Mouse (Mus musculus): Measurements from ENCODE around the gene Bex4.
A peak's percentile ranks its signal among the peaks of the same experiment; 100 is the strongest.
"Not testable (repeated sequence)": the region's sequence is repeated elsewhere in the genome, so short reads cannot be mapped to it uniquely, and the experiment has no call there.

Gene Bex4

DNA sequence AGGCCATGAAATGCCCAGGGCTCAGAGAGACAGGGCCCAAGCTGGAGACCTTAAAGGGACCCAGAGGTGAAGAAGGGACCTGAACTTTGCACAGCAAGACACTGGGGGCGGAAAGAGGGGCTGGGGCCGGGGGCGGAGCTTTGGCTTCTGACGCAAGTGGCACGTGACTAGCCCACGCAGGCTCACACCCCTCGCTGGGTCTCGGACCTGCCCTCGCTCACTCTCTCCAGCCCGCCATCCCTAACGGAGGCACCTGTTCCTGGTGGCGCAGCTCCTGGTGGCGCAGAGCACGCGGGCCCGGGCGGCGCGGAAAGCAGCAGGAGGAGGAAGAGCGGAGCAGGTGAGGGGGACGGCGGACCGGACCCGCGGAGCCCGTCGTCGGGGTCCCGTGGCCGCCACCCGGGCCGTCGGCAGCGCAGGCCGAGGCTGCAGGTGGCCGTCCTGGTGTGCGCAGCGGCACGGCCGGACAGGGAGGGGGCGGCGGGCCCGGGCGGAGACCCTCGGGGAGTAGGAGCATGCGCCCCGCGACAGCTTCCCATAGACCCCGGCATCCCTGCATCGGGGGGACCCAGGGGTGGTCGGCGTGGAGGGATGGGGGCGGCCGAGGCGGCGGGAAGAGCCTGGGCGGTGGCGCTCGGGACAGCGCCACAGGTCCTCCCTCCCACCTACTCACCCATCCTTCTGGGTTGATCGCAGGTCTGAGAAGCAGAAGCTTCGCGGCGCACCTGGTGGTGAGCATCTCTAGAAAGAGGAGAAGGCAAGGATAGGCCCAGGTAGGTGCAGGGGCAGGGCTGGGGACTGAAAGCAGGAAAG lies at the start of gene Bex4:
TSS of gene Bex4 (plus strand) at position 170 of the 813 bp plus-strand sequence.
- not testable (repeated sequence) for DNase-seq

DNA sequence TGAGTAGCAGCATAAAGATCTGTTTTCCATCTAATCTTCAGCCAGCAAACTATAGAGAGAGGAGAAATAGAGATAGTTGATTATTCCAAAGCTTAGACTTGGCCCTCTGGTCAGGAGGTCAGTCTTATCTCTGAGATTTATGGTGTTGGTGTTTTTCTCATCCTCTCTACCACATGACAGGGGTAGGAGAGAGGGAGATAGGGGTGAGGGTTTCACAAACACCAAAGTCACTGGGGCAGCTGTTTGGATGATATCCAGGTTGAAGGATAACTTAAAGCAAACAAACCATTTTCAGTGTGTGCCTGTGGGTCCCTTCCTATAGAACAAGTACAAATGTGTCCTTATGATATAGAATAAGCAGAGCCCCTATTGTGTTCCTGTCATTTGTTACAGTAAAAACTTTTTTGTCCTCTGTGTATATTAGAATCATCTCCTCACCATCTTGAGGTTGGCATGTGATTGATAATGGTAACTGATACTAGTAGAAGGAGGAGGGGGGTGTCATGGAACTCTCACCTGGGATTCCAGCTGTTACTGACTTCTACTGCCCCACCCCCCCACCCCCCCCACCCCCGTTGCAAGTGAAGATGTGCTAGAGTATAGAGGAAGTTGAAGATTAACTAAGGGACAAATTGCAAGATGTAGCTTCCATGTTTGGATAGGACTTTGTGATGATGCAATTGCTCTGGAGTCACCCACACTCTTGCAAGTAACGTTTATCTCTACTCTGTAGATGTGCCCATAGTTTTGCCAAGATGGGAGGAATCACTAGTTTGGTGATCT lies 46.1 kb upstream of the Bex4 start:
- no peak for DNase-seq

DNA sequence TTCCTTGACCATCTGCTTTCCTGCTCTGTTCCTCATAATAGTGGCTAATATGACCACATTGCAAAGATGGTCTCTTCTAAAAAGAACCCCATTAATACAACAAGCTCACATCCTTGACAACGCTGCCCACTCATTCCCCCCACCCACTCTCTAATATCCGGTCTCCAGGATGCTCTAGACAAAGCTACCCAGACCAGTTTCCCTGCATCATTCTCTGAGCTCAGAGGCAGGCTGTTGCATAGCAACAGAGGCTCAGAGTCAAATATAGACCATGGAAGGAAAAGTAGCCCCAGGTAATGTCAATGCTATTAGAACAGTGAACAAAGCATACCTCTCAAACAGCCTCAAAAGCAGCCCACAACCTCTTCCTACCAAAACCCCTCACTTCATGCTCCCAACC lies 44.4 kb upstream of the Bex4 start:
- DNase-seq = peak; percentile 34

DNA sequence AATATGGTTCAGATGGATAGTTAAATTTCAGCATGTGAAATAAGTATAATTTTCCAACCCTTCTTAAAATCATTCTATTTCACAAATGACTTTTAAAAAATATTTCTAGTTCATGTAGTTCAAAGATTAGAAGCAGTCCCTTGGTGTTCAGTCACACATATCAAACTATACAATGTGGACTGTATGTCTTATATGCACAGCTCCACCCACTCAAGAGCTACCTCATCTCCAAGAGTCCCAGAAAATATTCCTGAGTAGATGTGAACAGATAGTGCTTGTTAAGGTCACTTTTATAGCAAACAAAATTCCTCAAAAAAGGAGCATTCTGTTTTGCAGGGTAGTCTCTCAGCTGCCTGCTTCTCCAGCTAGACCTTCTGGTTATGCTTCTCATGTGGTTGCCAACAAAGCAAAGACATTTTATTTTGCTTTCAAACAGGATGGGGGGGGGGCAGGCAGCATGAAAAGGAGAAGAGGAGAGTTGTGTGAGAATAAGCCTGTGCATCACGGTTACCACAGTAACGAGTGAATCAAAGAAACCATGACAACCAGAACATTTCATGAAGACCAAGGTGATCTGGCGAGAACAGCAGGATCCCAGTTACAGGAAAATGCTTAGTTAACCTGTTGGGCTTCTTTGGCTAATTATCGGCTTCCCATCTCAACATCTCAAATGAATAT lies 34.6 kb upstream of the Bex4 start:
- DNase-seq = no peak

DNA sequence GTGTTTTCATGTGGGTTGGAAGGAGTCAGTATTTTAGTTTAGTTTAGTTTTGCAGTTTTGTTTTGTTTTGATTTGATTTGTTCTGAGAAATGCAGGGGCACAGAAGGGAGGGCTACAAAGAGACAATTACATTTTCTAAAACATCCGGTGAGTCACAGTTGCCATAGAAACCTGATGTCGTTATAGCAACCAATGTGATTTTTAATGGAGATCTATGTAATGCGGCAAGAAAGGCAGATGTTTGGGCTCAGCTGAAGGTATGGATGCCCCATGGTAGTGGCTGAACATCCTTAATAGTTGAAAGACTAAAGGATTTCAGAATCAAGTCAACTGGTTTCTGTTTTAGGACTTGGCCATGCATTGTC lies 34.1 kb upstream of the Bex4 start:
- no peak for DNase-seq

DNA sequence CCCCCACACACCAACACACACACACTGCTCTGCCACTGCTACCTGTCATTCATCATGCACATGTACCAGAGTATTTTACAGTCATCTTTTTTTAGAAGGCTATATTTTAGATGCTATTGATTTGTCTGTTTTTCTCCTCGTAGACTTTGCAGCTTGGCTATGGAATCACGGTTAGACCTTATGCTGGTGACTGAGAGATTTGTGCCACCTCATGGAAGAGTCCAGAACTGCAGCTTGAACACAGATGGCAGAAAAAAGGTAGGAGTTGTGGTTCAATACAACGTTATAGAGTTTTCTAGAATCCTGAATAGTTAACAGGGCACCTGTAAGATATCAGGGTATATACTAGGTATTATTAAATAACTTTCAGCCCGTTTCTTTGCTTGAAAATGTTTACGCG lies 30.9 kb upstream of the Bex4 start:
- peak; percentile 65 for DNase-seq

DNA sequence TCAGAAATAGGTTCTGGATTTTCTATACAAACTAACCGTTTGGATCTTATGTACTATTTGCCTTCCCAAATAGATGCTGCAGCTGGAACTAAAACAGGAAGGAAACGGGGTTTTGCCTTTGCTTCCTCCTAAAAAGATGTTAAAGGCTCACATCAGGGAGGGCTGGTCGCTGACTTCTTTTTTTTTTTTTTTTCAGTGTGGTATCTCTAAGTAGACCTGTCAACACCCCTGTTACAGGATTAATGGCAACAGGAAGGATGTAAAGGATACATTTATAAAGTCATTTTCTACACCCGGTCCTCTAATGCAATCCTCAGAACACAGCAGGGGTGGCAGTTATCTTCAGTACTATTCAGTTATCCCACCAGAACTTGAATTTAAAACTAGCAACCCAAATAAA lies 23.8 kb upstream of the Bex4 start:
- DNase-seq = no peak

DNA sequence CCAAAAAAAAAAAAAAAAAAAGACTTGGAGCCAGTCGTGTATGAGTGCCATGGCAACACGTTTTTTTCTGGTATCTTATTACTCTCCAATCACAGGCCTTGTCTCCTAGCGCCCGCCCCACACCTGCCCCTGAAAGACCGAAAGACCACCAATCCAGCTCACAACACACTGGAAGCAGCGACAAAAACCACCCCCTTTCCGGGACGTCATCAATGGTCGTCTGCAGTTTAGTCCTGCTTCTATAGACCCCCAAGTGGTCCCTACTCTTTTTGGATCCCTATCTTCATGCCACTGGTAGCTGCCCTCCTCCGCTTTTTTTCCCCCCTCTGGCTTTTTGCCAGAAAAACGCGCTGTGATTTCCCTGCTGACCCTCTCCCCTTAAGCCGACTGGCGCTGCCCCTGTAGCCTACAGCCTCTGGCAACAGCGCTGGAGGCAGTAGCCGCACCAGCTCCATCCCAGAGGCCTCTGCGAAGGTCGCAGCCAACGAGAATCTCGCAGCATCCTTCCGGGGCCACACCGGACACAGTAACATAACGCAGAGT lies 23.3 kb upstream of the Bex4 start:
- peak; percentile 90 for DNase-seq

DNA sequence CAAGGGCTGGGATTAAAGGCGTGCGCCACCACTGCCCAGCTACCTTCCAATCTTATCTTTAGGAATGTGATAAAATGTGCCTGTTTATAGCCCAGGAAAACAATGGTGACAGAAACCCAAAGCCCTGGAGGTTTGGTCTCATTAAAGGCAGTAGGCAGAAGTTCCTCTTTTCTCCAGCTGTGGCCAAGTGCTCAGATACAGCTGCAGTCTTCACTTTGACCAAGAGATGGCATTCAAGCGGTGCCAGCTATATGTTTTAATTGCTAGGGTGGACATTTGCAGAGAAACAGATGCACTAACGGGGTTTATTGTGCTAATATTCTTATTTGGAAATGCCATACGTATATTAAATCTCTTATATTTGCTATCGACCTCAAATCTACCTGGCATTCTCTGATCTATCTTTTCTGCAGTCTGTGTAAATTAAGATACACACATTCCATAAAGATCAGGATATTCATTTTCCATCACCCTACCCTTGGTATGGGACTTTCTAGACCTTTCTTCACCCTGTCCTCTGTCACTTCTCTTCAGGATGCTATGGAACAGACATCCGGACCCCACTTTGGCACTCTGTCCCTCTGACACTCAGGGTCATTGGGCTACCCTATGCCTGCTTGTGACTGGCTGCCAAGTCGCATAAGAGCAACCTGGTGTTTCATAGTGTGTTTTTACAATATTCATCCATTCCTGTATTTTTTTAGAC lies 11.6 kb upstream of the Bex4 start:
- DNase-seq = peak; percentile 14

DNA sequence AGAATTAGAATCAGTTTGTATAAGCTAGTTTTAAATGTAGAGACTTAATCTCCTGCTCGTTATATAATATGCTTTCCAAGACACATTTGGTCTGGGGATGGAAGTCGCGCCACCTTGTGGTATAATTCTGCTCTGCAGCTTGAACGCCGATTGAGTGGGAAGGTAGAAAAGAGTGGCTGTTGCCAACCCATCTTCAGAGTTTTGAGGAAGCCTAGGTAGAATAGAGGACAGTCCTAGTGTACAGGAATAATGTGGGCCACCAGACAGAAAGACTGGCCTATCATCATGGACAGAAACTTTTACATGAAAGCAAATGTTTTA lies 11.1 kb upstream of the Bex4 start:
- peak; percentile 59 for DNase-seq

DNA sequence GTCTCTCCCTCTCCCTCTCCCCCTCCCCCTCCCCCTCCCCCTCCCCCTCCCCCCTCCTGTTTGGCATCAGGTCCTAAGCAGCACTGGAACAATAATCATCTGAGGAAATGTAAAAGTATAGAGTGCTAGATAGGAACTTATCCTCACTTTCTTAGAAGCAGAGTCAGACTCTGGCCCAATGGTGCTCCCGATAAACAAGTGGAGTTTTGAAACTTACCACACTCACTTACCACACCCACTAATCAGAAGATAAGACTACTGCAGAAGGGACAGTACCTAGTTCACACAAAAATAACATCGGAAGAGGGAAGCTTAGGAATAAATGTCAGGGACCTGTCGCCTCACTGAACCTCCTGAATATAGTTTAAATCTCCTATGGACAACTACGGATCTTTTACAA lies 3.2 kb upstream of the Bex4 start:
- no peak for DNase-seq

DNA sequence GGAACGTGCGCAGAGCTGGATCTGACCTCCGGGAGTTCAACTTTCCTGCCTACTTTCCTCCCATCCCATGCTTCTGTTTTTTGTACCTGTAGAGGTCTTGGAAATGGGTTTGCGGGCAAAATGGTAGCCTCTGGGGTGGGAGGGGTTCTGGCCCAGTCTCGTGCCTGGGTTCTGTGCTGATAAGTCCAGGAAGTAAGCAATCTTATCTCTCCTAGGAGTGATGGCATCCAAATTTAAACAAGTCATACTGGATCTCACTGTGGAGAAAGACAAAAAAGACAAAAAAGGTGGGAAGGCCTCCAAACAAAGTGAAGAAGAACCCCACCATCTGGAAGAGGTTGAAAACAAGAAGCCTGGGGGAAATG lies 826 bp downstream of the Bex4 start:
- not testable (repeated sequence) for DNase-seq

DNA sequence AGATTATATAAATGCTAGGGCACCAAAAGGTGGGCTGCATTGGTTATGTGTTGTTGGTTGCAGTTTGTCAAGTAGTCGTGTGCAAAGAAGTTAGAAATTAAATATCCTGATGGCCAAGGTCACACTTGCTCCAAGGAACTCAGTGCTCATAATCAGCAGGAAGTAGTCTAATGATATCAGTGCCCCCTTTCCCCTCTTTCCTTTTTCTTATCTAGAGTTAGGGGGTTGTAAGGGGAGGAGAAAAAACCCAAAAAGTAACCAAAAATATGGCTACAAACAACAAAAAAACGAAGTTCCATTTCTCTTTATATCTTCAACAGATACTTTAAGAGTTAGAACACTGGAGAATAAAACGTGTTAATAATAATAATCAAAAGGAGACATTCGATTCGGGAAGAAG lies 2.6 kb downstream of the Bex4 start:
- DNase-seq = no peak

DNA sequence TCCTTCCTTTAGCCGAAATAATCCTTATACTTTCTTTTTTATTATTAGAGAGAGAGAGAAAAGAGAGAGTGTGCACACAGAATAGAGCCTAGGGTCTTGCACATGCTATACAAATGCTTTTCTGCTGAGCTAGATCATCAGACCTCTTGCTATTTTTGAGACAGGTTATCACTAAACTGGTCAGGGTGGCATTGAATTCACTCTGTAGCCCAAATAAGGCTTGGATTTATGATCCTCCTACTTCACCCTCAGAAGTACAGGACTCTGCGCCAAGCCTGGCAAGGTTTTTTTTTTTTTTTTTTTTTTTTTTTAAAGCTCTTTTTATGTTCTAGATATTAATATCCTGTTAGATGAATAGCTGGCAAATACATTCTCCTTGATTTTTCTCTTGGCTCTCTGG lies 4.9 kb downstream of the Bex4 start:
- no peak for DNase-seq

DNA sequence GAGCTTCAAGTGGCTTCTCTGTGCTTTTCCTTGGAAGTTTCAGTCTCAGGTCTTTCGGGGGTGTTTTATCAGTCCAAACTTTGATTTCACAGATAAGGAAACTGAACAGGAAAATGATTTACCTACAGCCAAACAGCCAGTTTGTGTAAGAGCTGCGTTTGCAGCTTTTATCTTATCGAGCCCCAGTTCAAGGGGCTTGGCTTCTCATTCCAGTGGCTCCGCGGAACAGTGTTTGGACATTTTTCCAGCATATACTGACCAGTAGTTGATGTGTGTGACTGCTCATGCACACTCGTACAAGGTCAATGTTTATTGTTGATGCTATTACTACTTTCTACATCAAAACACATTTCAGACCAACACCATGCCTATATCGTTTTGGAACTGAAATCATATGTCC lies 5.4 kb downstream of the Bex4 start:
- no peak for DNase-seq

DNA sequence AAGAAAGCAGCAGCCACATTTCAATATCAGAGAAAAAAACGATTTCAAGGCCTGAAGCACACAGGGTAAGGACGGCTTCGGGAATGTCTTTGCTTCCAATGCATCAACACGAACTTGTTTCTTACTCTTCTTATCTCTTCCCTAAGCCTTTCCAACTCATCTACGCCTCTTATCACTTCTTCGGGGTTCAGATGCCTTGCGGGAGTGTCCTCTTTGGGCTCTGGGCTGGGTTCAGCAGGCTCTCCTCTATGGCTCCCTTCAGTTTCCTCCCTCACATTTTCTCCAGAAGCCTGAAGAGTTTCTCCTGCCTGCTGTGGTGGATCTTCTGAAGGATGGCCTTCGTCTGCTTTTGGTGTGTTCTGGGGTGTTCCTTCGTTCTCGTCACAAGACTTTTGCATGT lies 31.8 kb downstream of the Bex4 start:
- DNase-seq = no peak

DNA sequence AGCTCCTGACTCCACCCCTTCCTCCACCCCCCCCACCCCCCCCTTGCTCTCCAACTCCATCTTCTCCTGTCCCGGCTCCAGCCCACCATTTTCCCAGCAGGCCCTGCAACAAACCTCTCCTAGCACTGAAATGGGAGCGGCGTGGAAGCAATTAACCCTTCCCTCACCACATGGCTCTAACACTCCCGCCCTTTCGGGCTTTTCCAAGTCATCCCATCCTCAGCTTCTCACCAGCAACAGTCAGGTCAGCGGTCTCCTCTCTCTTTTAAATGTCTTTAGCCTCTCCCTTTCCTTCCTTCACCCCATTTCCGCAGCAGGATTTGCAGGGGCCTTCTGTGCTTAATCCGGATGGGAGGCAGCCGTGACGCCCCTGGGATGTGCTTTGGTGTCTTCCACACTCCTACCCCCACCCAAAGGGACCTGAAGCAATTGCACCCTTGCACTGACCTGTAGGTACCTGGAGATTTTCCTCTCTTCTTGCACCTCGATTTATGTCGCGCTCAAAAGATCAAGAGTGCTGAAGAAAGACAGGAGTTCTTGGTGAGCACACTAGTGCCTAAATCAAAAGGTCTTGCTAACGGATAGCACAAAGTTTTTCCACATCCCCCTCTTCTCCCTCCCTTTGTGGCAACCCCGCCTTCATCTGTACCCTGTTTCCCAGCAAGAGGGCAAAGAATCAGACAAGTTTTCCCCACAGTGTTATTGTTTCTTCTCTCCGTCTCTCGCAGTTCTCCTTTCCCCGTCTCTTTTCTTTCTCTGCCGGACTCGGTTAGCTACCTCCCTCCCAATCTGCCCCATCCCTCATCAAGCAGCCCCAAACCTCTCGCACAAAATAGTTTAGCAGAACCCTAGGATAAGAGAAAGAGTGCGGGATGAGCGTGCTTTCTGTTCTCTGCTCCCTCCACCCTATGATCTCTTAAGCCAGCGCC lies 32.7 kb downstream of the Bex4 start:
- peak; percentile 88 for DNase-seq

DNA sequence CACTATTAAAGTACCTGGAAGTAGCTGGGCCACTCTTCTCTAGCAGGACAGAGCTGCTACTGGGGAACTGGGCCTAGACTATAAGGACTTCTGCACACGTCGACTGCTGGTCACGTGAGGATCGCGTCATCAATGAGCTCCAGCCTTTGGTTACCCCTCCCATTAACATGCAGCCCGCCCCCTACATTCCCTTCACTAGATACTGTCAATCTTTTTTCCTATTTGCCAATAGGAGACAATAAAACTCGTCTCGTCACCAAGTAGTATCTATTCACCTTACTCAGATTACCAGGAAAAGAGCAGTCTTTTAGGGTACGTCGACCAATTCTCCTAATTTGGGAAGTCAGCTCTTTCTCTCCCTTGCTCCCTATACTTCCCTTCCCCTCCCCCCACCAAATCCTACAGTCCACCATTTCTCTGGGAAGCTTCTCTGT lies 33.3 kb downstream of the Bex4 start, which contains the start of gene Tceal8:
TSS of gene Tceal8 (minus strand) at position 225 of the 434 bp plus-strand sequence.
- peak; percentile 94 for DNase-seq

DNA sequence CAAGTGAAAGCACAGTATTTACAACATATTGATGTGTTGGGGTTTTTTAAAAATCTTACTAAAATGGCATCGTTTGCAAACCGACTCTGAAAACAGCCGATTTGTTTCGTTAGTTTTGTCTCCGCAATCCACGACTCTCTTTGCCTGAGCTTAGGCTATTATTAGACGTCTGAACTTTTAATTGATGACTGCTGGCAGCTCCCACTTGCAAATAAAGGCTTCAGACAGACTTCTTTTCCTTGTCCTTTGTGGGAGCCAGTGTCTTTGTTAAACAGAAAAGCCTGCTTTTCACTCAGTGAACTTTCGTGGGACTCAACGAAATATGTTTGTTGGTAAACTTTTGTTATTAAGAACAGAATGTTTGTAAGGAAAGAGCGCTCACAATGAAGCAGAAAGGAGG lies 34.0 kb downstream of the Bex4 start:
- DNase-seq = no peak

DNA sequence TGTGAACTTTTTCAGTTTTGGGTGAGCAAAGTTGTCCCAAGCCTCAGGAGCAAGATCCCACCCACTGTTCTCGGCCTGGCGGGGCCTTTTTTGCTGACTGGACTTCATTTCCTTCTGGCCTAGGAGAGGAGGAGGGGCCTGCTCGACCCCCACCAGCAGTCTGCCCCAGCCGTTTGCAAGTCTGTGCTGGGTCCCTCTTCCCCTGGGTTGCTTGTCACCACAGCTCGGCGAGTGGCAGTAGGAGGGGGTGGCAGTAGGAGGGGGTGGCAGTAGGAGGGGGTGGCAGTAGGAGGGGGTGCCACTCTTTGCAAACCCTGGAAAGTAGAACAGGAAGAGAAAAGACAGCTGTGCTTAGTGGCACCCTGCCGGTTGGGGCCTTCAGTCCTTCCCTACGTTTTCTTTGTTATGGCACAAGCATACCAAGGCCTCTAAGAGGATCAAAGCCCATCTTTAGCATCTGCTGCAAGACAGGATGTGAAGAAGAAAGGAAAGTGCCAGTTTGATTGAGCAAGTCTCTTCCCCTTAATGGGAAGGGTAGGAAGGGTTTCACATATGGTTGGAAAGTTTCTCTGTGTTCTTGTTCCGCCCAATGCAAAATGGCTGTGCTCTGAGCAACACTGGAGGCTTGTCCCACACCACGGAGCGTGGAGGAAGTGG lies 42.2 kb downstream of the Bex4 start:
- peak; percentile 69 for DNase-seq

DNA sequence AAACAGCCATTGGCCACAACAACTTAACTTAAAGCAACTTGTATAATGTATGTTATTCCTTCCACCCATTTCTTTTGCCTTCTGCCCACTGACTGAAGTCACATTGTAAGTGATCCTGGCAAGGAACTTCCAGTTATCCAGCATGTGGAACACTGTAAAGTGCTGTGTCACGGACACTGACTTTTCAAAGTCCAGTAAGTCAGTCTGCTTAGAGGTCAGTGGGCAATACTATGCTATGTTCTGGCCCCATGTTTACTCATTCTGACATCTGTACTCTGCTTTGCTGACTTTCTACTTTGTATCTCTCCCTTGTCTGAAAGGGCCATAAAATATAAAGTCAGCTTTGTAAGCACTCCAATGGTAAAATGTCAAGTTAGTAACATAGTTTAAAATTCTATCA lies 44.3 kb downstream of the Bex4 start:
- no peak for DNase-seq

All from retina, postnatal 1 day (tissue).